ENCODE assay signal across 8 mouse cellular contexts in the genomic region with DNA sequence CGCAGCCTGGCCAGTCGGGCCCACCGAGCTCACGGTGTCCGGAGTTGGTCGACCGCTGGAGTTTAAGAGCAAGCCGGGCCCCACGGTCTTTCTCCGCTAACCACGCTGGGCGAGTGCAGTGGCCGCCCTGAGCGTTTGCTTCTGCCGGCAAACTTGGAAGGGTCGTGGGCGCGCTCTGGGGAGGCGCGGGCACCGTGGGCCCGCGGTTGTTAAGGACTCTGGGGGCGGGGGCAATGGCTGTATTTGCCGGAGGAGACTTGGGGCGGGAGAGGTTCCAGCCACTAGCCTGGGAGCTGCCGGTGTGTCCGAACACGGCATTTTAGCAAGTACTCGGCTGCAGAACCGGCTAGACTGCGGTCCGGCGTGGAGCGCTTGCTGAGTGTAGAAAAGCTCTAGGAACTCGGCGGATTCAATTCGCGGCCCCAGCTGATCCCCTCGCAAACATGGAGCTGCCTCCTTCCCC. TPM values are rescaled to one million over a fixed set of nuclear protein-coding genes. Genes with fewer than 3 reads are reported as not detected.
DNase-seq lines count a peak whose midpoint lies in the region; ATAC-seq and TF ChIP-seq lines count a peak whose summit lies in the region.

No protein-coding gene starts in this region.

- peak overlapping the region; percentile 92 for H3K4me3 ChIP-seq in heart, embryonic 15.5 days
- peak overlapping the region; percentile 92 to 97 for H3K4me3 ChIP-seq in MEL (ENCODE audit: control insufficient read depth in 1 of 2, insufficient read depth in 1 of 2, low read depth in 2 of 2, low read length in 2 of 2)
- peak overlapping the region; percentile 93 for H3K4me3 ChIP-seq in hindbrain, embryonic 12.5 days
- peak overlapping the region; percentile 95 for H3K4me3 ChIP-seq in midbrain, embryonic 10.5 days

- no peaks in the 10 kb centered on the region for H3K27me3 ChIP-seq in heart, embryonic 15.5 days
- H3K27me3 ChIP-seq in MEL (ENCODE audit: control insufficient read depth in 1 of 2, insufficient read depth in 2 of 2, low read length in 2 of 2), result no peaks in the 10 kb centered on the region
- no peaks in the 10 kb centered on the region for H3K27me3 ChIP-seq in hindbrain, embryonic 12.5 days
- no peaks in the 10 kb centered on the region for H3K27me3 ChIP-seq in midbrain, embryonic 10.5 days (ENCODE audit: low read depth, poor library complexity, severe bottlenecking)

- TF ChIP-seq EP300 in MEL (IDR thresholded peaks at IDR 0.05; ENCODE audit: low read depth in 1 of 2, low read length in 2 of 2), result no peak

- peak overlapping the region; percentile 93 for H3K4me2 ChIP-seq in heart, embryonic 15.5 days
- H3K4me2 ChIP-seq in hindbrain, embryonic 12.5 days (replicated peaks), result peak overlapping the region; percentile 83

- peaks cover 28% of the 10 kb centered on the region for H3K4me1 ChIP-seq in heart, embryonic 15.5 days (replicated peaks)
- H3K4me1 ChIP-seq in MEL (ENCODE audit: control insufficient read depth in 1 of 2, insufficient read depth in 2 of 2, low read length in 2 of 2), result peaks cover 7 to 17% of the 10 kb centered on the region in 2 experiments
- H3K4me1 ChIP-seq in hindbrain, embryonic 12.5 days, result peaks cover 30% of the 10 kb centered on the region
- peaks cover 38% of the 10 kb centered on the region for H3K4me1 ChIP-seq in midbrain, embryonic 10.5 days

- H3K9me3 ChIP-seq in heart, embryonic 15.5 days (replicated peaks), result no peaks in the 10 kb centered on the region
- H3K9me3 ChIP-seq in MEL (replicated peaks; ENCODE audit: insufficient read depth, low read length), result no peaks in the 10 kb centered on the region
- no peaks in the 10 kb centered on the region for H3K9me3 ChIP-seq in hindbrain, embryonic 12.5 days (replicated peaks)
- no peaks in the 10 kb centered on the region for H3K9me3 ChIP-seq in midbrain, embryonic 10.5 days (replicated peaks)

- H3K36me3 ChIP-seq in heart, embryonic 15.5 days, result no peaks in the 10 kb centered on the region
- H3K36me3 ChIP-seq in MEL (ENCODE audit: control insufficient read depth in 1 of 2, insufficient read depth in 2 of 2, low read length in 2 of 2), result peaks cover 0 to 15% of the 10 kb centered on the region in 2 experiments; a peak in 2 of 4 replicates
- no peaks in the 10 kb centered on the region for H3K36me3 ChIP-seq in hindbrain, embryonic 12.5 days
- H3K36me3 ChIP-seq in midbrain, embryonic 10.5 days, result 0 out of 2 replicates have a peak, but pooled peaks cover 3% of the 10 kb centered on the region

- no peak for TF ChIP-seq CTCF in MEL (IDR thresholded peaks at IDR 0.05 in 2 of 3, conservative IDR thresholded peaks at IDR 0.05 in 1 of 3; ENCODE audit: control insufficient read depth in 1 of 3, insufficient read depth in 1 of 3, low read depth in 2 of 3, low read length in 3 of 3, poor library complexity in 1 of 3, severe bottlenecking in 1 of 3)

- peak overlapping the region; percentile 100 for H3K27ac ChIP-seq in heart, embryonic 15.5 days
- peak overlapping the region; percentile 97 for H3K27ac ChIP-seq in MEL (ENCODE audit: control insufficient read depth, low read depth, low read length)
- peak overlapping the region; percentile 98 for H3K27ac ChIP-seq in hindbrain, embryonic 12.5 days
- H3K27ac ChIP-seq in midbrain, embryonic 10.5 days (replicated peaks), result peak overlapping the region; percentile 95

- no peak for TF ChIP-seq POLR2A in MEL (IDR thresholded peaks at IDR 0.05; ENCODE audit: control insufficient read depth in 1 of 2, insufficient read depth in 1 of 2, low read depth in 1 of 2, low read length in 2 of 2, poor library complexity in 1 of 2)

- DNase-seq in heart, adult 8-10 months (ENCODE audit: low spot score), result no peak
- no peak for DNase-seq in MEL (ENCODE audit: low read depth, low spot score)
- DNase-seq in midbrain, embryonic 10.5 days (ENCODE audit: low spot score), result no peak
- no peak for DNase-seq in frontal cortex, postnatal 10 days (ENCODE audit: low spot score in 2 of 2)
- DNase-seq in layer of hippocampus, postnatal 14 days (ENCODE audit: low spot score in 2 of 2), result no peak
- DNase-seq in testis, postnatal 10 days (ENCODE audit: low spot score), result no peak

- ATAC-seq in heart, embryonic 15.5 days (replicated peaks; ENCODE audit: insufficient number of reproducible peaks, insufficient read depth, low FRiP score, low read depth), result no peak
- no peak for ATAC-seq in hindbrain, embryonic 12.5 days (ENCODE audit: low FRiP score)

- H3K9ac ChIP-seq in heart, embryonic 15.5 days, result peak overlapping the region; percentile 84
- peak overlapping the region; percentile 91 for H3K9ac ChIP-seq in MEL (ENCODE audit: control insufficient read depth, low read depth, low read length, poor library complexity, severe bottlenecking)
- H3K9ac ChIP-seq in hindbrain, embryonic 12.5 days, result peak overlapping the region; percentile 66

- WGBS in heart, embryonic 15.5 days, result under 1% methylated on average over 40 of the region's 40 CpGs
- under 1% methylated on average over 40 of the region's 40 CpGs for WGBS in hindbrain, embryonic 12.5 days
- under 1% methylated on average over 40 of the region's 40 CpGs for WGBS in midbrain, embryonic 10.5 days

- TF ChIP-seq RAD21 in MEL (IDR thresholded peaks at IDR 0.05; ENCODE audit: low read depth, low read length), result no peak

- H3K79me2 ChIP-seq in MEL (ENCODE audit: control insufficient read depth, insufficient read depth, low read length, poor library complexity), result peaks cover 26% of the 10 kb centered on the region

TF ChIP-seq in MEL, 35 proteins besides CTCF, POLR2A, EP300 and RAD21:
- TF ChIP-seq E2F4 (IDR thresholded peaks at IDR 0.05; ENCODE audit: borderline replicate concordance, low read depth, low read length) (no peak), CHD1 (IDR thresholded peaks at IDR 0.05; ENCODE audit: low read depth, low read length) (no peak), SIN3A (IDR thresholded peaks at IDR 0.05; ENCODE audit: low read length) (no peak; the same call in none of the 2 replicates), MXI1 (IDR thresholded peaks at IDR 0.05; ENCODE audit: low read depth, low read length) (peak; percentile 11; the same call in 1 of the 2 replicates), KAT2A (conservative IDR thresholded peaks at IDR 0.05; ENCODE audit: low read depth, low read length) (no peak), UBTF (IDR thresholded peaks at IDR 0.05; ENCODE audit: borderline replicate concordance, insufficient read depth, low read depth, low read length) (0 out of 2 replicates have a peak, but pooled peaks have one; percentile 4), ELF1 (IDR thresholded peaks at IDR 0.05; ENCODE audit: low read depth, low read length) (no peak), ZC3H11A (IDR thresholded peaks at IDR 0.05; ENCODE audit: low read depth, low read length) (no peak)

RNA-seq across cellular contexts. Expression of a gene that starts 0.7 kb away (rescaled TPM):
- polyA plus RNA-seq in heart, embryonic 15.5 days (2015; fragmentation: Nextera tagmentation; extraction: Ambion mirVana), result 15.7 and 24.4 TPM in 2 replicates
- total RNA-seq in heart, adult 8-10 months (2022), result 10 to 100 TPM; 28.4 to 40.4 (median 30.9) TPM
- 27.0 and 37.5 TPM in 2 replicates for total RNA-seq in MEL (2012; rRNA removed)
- polyA plus RNA-seq in MEL (2012; ENCODE audit: insufficient read depth in 1 of 2, insufficient read length in 2 of 2, low read depth in 1 of 2, low replicate concordance in 2 of 2, missing spikeins in 1 of 2), result 100 to 1,000 TPM in 1 of 2 experiments, 10 to 100 TPM in 1; 47.5 to 715 TPM
- polyA plus RNA-seq in hindbrain, embryonic 12.5 days (2016; fragmentation: Nextera tagmentation; extraction: Ambion mirVana), result 38.7 and 41.2 TPM in 2 replicates
- polyA plus RNA-seq in midbrain, embryonic 10.5 days (2016; fragmentation: Nextera tagmentation; extraction: Ambion mirVana), result 51.6 and 56.7 TPM in 2 replicates
- total RNA-seq in layer of hippocampus, postnatal 14 days (2021), result 10 to 100 TPM; 27.3 to 29.7 TPM

RNA-seq across cellular contexts. Expression of a gene that starts 57.9 kb away (rescaled TPM):
- polyA plus RNA-seq in heart, embryonic 15.5 days (2015; fragmentation: Nextera tagmentation; extraction: Ambion mirVana), result 45.6 and 65.5 TPM in 2 replicates
- total RNA-seq in heart, adult 8-10 months (2022), result 10 to 100 TPM; 45.6 to 56.1 (median 48.9) TPM
- 30.5 and 32.2 TPM in 2 replicates for total RNA-seq in MEL (2012; rRNA removed)
- 10 to 100 TPM in 1 of 2 experiments, not detected in 1; 73.7 TPM for polyA plus RNA-seq in MEL (2012; ENCODE audit: insufficient read depth in 1 of 2, insufficient read length in 2 of 2, low read depth in 1 of 2, low replicate concordance in 2 of 2, missing spikeins in 1 of 2)
- polyA plus RNA-seq in hindbrain, embryonic 12.5 days (2016; fragmentation: Nextera tagmentation; extraction: Ambion mirVana), result 62.3 TPM in 2 replicates
- polyA plus RNA-seq in midbrain, embryonic 10.5 days (2016; fragmentation: Nextera tagmentation; extraction: Ambion mirVana), result 61.1 and 69.7 TPM in 2 replicates
- total RNA-seq in layer of hippocampus, postnatal 14 days (2021), result 100 to 1,000 TPM; 117 to 132 TPM
